In genomic region chr13:104580686-104581350, GRCm38 (mm10) we compare ENCODE assay signal across 21 mouse cellular contexts.
DNase-seq lines count a peak whose midpoint lies in the region; ATAC-seq and TF ChIP-seq lines count a peak whose summit lies in the region.
"Had no signal": no experiment of that assay in that cellular context is flagged by ENCODE, and none has a peak within 500 bp of the region (broad histone marks: within the 10 kb centered on the region; RNA-seq: fewer than 3 reads in every experiment).

No protein-coding gene starts in this region.

- H3K4me2 ChIP-seq in lung, embryonic 14.5 days, result no peak overlapping the region
- H3K4me2 ChIP-seq: embryonic facial prominence, embryonic 13.5 days; heart, embryonic 15.5 days; hindbrain, embryonic 13.5 days; liver, embryonic 12.5 days; midbrain, embryonic 15.5 days; neural tube, embryonic 12.5 days had no signal

- 47% methylated on average over 9 of the region's 9 CpGs for WGBS in lung, embryonic 14.5 days
- 60% methylated on average over 9 of the region's 9 CpGs for WGBS in limb, embryonic 10.5 days

- no peaks in the 10 kb centered on the region for H3K4me1 ChIP-seq in lung, embryonic 14.5 days (ENCODE audit: insufficient read depth)
- H3K4me1 ChIP-seq in limb, embryonic 10.5 days, result peaks cover 56% of the 10 kb centered on the region
- H3K4me1 ChIP-seq: heart, embryonic 15.5 days; liver, embryonic 12.5 days; midbrain, embryonic 15.5 days; neural tube, embryonic 12.5 days had no signal

- TF ChIP-seq CTCF in lung, embryonic 14.5 days (IDR thresholded peaks at IDR 0.05; ENCODE audit: low read depth), result no peak

- ATAC-seq in lung, embryonic 14.5 days (ENCODE audit: insufficient read depth), result peak; percentile 48; the same call in 1 of the 2 replicates
- ATAC-seq: intestine, postnatal 0 days; liver, embryonic 12.5 days; midbrain, embryonic 15.5 days had no signal

- no peak overlapping the region for H3K9ac ChIP-seq in lung, embryonic 14.5 days
- H3K9ac ChIP-seq: embryonic facial prominence, embryonic 13.5 days; heart, embryonic 15.5 days; hindbrain, embryonic 13.5 days; liver, embryonic 12.5 days; midbrain, embryonic 15.5 days; neural tube, embryonic 12.5 days had no signal

- peak; percentile 14 to 43 for DNase-seq in frontal cortex, adult 2 months (ENCODE audit: extremely low spot score in 1 of 2, low spot score in 1 of 2)
- no peak for DNase-seq in frontal cortex, postnatal 10 days (ENCODE audit: low spot score in 2 of 2)
- peak; percentile 21 for DNase-seq in lung, embryonic 14.5 days
- DNase-seq in lung, postnatal 36 days, result no peak
- DNase-seq in ES-CJ7 (ENCODE audit: low read depth, low spot score), result peak; percentile 76
- no peak for DNase-seq in limb, embryonic 10.5 days (ENCODE audit: low spot score)
- no peak for DNase-seq in kidney, adult 11 months
- no peak for DNase-seq in ovary, adult 18-20 months (ENCODE audit: low spot score)
- DNase-seq: adrenal gland, adult 2 months; cerebellum, adult 11-12 months; kidney, postnatal 14 days; thymus, postnatal 4 days had no signal

- no peaks in the 10 kb centered on the region for H3K27me3 ChIP-seq in lung, embryonic 14.5 days (ENCODE audit: insufficient read depth, low read length)
- H3K27me3 ChIP-seq in limb, embryonic 10.5 days (ENCODE audit: low read depth, poor library complexity, severe bottlenecking), result no peaks in the 10 kb centered on the region
- H3K27me3 ChIP-seq: embryonic facial prominence, embryonic 13.5 days; heart, embryonic 15.5 days; hindbrain, embryonic 13.5 days; liver, embryonic 12.5 days; midbrain, embryonic 15.5 days; neural tube, embryonic 12.5 days had no signal

- no peaks in the 10 kb centered on the region for H3K36me3 ChIP-seq in lung, embryonic 14.5 days (ENCODE audit: insufficient read depth)
- no peaks in the 10 kb centered on the region for H3K36me3 ChIP-seq in limb, embryonic 10.5 days
- H3K36me3 ChIP-seq: embryonic facial prominence, embryonic 13.5 days; forebrain, embryonic 10.5 days; heart, embryonic 15.5 days; hindbrain, embryonic 13.5 days; liver, embryonic 12.5 days; midbrain, embryonic 15.5 days; neural tube, embryonic 12.5 days had no signal

- H3K4me3 ChIP-seq in lung, embryonic 14.5 days (ENCODE audit: low read depth, low read length), result no peak overlapping the region
- no peak overlapping the region for H3K4me3 ChIP-seq in limb, embryonic 10.5 days
- H3K4me3 ChIP-seq: embryonic facial prominence, embryonic 13.5 days; forebrain, embryonic 10.5 days; heart, embryonic 15.5 days; hindbrain, embryonic 13.5 days; liver, embryonic 12.5 days; midbrain, embryonic 15.5 days; neural tube, embryonic 12.5 days had no signal

- H3K9me3 ChIP-seq in lung, embryonic 14.5 days (ENCODE audit: low read depth, low read length), result no peaks in the 10 kb centered on the region
- no peaks in the 10 kb centered on the region for H3K9me3 ChIP-seq in limb, embryonic 10.5 days (replicated peaks)
- H3K9me3 ChIP-seq: embryonic facial prominence, embryonic 13.5 days; forebrain, embryonic 10.5 days; heart, embryonic 15.5 days; hindbrain, embryonic 13.5 days; liver, embryonic 12.5 days; midbrain, embryonic 15.5 days; neural tube, embryonic 12.5 days had no signal

- H3K27ac ChIP-seq in lung, embryonic 14.5 days (ENCODE audit: low read depth), result no peak overlapping the region
- peak overlapping the region; percentile 53; the same call in 1 of the 2 replicates for H3K27ac ChIP-seq in limb, embryonic 10.5 days
- H3K27ac ChIP-seq: embryonic facial prominence, embryonic 13.5 days; forebrain, embryonic 10.5 days; heart, embryonic 15.5 days; hindbrain, embryonic 13.5 days; liver, embryonic 12.5 days; macrophage; midbrain, embryonic 15.5 days; neural tube, embryonic 12.5 days had no signal

Comparison
In these comparisons a context has a peak if more than half of its experiments do, and no peak if none do; other contexts are left out.
1. DNase-seq: peak in frontal cortex, adult 2 months (2 of 2), lung, embryonic 14.5 days (single experiment) and ES-CJ7 (single experiment); none in frontal cortex, postnatal 10 days (0 of 2), lung, postnatal 36 days (single experiment), limb, embryonic 10.5 days (single experiment), kidney, adult 11 months (single experiment) and ovary, adult 18-20 months (single experiment).